Mouse (Mus musculus) splenic B cell, adult 2 months (primary cell): ENCODE data around the gene Eif4e.
"Not testable (repeated sequence)": the region's sequence is repeated elsewhere in the genome, so short reads cannot be mapped to it uniquely, and the experiment has no call there.

Experiments used
- DNase-seq: peaks from one replicate; pipeline ENCODE4 v3.0.0-alpha.2; 2011; ENCODE audit warnings: low read depth, low spot score
- H3K27me3 ChIP-seq: 2 replicates; pipeline ENCODE4 v1.6.1; 2012; ENCODE audit warnings: mild to moderate bottlenecking, low read length, moderate library complexity, mixed read lengths; ENCODE audit not compliant: control insufficient read depth, poor library complexity, insufficient read depth, severe bottlenecking
- H3K36me3 ChIP-seq: 2 replicates; pipeline ENCODE4 v1.6.1; 2012; ENCODE audit warnings: mild to moderate bottlenecking, low read length, moderate library complexity, mixed read lengths; ENCODE audit not compliant: control insufficient read depth, poor library complexity, insufficient read depth, severe bottlenecking

The Eif4e gene

DNA sequence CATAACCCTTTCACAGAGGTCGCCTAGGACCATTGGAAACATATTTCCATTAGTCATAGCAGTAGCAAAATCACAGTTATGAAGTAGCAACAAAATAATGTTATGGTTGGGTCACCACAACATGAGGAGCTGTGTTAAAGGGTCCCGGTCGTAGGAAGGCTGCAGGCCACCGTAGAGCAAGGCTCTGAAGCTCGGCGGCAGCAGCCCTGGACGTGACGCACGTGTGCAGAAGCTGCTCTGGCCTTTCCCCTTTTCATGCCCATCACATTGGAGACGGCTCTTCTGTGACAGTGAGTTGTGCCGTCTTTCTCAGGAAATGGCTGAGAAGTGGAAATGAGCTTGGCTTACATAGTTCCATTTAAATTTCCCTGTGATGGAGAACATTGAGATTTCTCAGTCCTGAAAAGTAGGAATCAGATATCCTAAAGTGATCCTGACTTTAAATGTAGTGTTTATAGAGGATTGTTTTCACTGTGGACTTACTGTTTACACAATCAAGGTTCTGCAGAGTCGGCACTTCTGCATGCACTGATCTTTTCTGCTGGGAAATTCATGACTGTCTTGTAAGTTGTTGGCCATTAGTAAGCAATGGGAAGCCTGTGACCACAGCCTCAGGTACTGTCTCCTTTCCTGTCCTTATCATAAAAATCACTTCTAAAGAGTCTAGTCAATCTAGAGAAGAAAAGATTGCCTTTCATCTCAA is 5.7 kb downstream of the Eif4e start:
- Histone ChIP-seq H3K36me3 (no peaks in the 10 kb centered on the region), H3K27me3 (no peaks in the 10 kb centered on the region)
- no peak for DNase-seq

DNA sequence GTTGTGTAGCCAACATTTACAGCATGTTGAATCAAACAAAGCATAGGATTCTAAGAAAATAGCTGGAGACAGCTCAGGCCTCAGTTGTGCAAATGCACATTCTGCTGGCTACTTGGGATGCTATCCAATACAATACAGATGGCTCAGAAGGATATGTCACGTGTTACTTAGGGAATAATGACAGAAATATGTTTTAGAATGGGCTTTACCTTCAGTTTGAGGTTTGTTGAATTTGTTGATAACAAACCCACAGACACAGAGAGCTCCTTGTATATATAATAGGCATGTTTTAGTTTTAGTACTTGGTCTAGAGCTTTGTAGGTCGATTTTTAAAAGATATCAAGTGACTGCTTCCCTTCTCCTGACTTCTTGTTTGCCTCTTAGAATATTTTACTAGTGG is 6.8 kb downstream of the Eif4e start:
- no peak for DNase-seq
- no peaks in the 10 kb centered on the region for H3K36me3 ChIP-seq
- H3K27me3 ChIP-seq, result no peaks in the 10 kb centered on the region

DNA sequence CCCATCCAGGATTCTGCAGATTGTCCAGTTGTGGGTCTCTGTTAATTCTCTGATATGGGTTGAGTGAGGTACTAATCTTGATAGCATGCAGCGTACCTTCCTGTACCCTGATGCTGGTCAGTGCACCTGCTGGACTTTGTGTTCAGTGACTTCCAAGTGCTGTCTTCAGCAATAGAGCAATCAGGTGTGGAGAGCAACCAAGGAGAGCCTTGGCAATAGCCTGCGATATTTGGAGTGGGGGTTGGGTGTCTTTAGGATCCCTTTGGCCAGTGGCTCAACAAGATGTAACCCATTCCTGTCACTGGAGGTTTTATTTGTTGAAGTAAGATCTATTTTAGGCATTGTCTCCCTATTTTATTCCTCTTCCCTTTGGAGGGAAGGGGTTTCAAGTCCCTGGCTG is 10.1 kb downstream of the Eif4e start:
- no peak for DNase-seq
- Histone ChIP-seq H3K27me3 (no peaks in the 10 kb centered on the region), H3K36me3 (no peaks in the 10 kb centered on the region)

DNA sequence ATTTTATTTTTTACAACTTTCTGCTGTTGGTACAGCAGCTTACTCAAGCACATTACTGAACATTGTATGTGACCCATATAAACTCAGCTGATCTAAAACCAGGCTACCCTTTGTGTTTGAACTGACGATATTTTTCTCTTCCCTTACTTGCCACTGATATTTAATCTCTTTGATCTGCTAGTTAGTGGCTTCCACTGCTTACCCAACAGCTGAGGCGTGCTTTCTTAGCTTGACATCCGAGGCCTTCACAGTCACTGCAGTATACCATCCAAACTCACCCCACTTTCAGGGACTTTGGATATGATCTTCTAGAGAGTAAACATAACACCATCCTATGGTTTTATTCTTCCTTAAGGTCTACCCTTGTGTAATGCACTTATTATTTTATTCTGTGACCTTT is 16.6 kb downstream of the Eif4e start:
- Histone ChIP-seq H3K36me3 (no peaks in the 10 kb centered on the region), H3K27me3 (no peaks in the 10 kb centered on the region)
- DNase-seq, result no peak

DNA sequence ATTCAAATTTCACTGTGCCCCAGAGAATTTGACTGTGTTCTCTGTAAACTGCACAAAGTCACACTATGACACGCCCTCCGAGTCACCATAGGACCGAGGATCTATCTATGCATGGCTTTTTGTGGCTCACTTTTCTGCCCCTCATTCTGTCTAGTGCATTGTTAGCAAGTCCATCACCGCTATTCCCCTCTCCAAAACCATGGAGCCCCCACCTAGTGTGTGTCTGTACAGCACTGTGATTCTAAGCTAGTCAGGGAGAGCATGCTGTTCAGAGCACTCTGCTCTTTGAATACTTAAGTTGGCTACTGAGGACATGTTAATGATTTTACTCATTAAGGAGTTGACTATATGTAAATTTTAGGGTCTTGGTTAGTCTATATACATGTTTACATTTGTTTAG is 18.1 kb downstream of the Eif4e start:
- Histone ChIP-seq H3K36me3 (0 out of 2 replicates have a peak, but pooled peaks cover 2% of the 10 kb centered on the region), H3K27me3 (no peaks in the 10 kb centered on the region)
- no peak for DNase-seq

DNA sequence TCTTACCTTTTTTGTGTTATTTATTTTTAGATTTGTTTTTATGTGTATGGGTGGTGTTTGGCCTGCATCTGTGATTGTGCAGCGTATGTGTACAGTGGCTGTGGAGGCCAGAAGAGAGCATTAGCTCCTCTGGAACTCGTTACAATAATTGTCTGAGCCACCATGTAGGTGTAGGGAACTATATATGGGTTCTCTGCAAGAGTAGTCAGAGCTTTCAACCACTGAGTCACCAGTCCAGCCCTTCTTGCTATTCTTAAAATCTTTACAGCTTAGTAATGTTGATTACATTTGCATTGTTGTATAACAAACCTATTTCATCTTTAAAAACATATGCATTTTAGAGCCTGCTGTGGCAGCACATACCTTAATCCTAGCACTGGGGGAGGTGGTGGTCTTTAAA is 20.7 kb downstream of the Eif4e start:
- H3K36me3 ChIP-seq, result peaks cover 11% of the 10 kb centered on the region
- DNase-seq, result no peak
- no peaks in the 10 kb centered on the region for H3K27me3 ChIP-seq

DNA sequence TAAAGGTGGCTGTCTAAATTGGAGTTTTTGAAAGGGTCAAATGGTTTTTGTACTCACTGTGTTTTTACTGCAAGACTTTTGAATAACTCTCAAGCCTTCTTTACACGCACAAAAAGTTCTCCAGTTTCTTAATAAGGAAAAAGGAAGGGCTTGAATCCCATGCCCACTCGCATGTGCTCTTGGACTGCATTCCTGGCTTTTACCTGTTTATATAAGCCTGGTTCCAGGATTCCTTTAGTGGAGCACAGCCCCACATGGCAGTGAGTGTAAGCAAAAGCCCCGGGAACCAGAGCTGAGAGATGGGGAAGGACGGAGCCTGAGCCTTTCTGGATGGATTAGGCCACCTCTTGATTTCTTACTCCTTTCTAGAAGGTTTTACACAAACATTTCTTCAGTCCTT is 23.1 kb downstream of the Eif4e start:
- no peak for DNase-seq
- Histone ChIP-seq H3K36me3 (peaks cover 11% of the 10 kb centered on the region), H3K27me3 (no peaks in the 10 kb centered on the region)

DNA sequence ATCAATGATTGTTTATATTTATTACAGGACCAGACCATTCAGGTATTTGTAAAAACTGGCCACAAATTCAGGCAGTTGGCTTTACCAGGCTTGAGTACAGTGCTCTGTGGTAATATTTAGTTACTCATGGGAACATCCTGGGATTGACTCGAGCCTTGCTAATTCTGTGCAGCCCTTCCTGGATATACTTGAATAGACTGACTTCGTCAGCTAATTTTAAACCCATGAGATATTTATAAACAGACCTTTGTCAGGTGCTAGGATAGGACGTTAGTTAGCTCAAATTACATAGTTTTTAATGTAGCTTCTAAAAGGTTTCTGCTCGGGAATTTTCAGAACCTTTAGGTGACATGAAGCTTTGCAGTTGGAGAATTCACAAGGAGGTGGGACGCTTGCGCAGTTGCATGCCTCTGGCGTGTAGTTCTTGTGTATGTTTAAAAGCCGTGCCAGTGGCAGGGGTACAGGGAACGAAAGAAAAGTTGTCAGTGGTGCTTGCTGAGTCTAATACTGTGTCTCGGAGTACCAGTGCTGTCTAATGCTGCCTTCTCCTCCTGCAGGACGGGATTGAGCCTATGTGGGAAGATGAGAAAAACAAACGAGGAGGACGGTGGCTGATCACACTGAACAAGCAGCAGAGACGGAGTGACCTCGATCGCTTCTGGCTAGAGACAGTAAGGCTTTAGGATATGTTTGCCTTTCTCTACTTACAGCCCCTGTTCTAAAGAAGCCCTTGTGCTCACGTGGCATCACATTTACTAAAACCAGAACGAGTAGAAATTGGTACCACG is 24.6 kb downstream of the Eif4e start:
- Histone ChIP-seq H3K36me3 (peaks cover 12% of the 10 kb centered on the region), H3K27me3 (no peaks in the 10 kb centered on the region)
- DNase-seq, result no peak

DNA sequence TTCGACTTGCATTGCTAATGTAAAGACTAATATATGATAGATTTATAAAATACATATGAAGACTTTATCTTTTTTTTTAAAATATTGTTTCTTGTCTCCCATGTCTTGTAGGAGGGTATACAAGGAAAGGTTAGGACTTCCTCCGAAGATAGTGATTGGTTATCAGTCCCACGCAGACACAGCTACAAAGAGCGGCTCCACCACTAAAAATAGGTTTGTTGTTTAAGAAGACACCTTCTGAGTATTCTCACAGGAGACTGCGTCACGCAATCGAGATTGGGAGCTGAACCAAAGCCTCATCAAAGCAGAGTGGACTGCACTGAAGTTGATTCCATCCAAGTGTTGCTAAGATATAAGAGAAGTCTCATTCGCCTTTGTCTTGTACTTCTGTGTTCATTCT is 29.3 kb downstream of the Eif4e start:
- not testable (repeated sequence) for H3K27me3 ChIP-seq, H3K36me3 ChIP-seq, DNase-seq

DNA sequence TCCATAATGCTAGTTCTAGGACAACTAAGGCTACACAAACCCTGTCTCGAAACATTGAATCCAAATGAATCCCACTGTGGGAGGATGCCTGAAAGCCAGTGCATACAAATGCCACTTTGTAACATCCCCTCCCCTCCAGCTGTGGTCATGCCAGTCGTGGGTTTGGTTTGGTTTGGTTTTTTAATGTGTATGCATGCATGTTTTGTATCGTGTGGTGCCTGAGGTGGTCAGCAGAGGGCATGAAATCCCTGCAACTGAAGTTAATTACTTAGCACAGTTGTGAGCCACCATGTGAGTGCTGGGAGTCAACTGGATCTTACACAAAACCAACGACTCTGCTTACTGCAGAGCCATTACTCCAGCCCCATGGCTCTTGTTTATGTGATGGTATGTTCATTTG is 32.5 kb downstream of the Eif4e start:
- DNase-seq, result peak; percentile 23
- Histone ChIP-seq H3K27me3 (no peaks in the 10 kb centered on the region), H3K36me3 (0 out of 2 replicates have a peak, but pooled peaks cover 2% of the 10 kb centered on the region)

DNA sequence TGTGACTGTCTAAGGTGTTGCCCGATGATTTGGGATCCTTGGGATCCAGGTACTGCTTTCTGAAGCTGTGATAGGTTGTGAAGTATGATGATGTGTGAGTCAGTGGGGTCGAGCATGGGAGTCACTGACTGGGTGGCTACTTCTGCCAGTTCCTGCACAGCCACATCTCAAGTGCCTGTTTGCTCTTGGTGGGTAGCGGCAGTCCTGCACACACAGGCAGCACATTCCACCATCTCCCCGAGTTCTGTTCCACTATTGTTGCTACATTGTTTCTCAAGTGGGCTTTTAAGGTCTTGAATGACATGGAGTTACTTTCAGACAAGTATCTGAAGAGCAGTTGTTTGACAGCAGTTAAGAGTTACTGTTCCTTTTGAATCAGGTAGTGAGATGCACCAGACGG is 34.3 kb downstream of the Eif4e start:
- no peak for DNase-seq
- H3K27me3 ChIP-seq, result no peaks in the 10 kb centered on the region
- H3K36me3 ChIP-seq, result no peaks in the 10 kb centered on the region

DNA sequence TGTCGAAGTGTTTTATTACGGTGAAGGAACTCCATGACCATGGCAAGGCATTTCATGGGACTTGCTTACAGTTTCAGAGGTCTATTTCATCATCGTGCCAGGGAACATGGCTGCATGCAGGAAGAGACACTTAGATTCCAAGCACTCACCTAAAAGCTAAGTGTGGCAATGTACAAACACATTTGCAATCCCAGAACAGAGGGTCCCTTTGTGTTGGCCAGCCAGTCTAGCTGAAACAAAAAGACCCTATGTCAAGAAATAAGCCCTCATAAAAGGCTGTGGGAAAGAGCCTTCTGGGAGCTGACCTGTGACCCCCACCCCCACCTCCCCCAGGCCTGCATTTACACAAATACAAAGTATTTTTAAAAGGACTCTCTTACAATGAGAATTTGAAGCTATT is 34.9 kb downstream of the Eif4e start:
- no peak for DNase-seq

DNA sequence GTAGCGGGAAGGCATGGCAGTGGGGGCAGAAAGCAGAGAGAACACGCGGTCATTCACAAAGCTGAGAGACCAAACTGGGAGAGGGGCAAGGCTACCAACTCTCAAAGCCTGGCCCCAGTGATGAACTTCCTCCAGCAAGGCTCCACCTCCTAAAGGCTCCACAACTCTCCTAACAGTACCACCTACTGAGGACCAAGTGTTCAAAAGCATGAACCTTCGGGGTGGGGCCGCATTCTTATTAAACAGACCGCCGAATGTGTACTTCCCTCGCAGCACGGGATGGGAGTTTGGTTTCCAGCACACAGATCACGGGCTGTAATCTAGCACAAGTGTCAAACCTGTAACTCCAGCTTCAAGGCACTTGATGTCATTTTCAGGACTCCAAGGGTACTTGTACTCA is 52.9 kb downstream of the Eif4e start:
- Histone ChIP-seq H3K36me3 (no peaks in the 10 kb centered on the region), H3K27me3 (no peaks in the 10 kb centered on the region)

More for the DNA sequence above, 34.9 kb downstream of the Eif4e start:
- no peaks in the 10 kb centered on the region for H3K36me3 ChIP-seq
- no peaks in the 10 kb centered on the region for H3K27me3 ChIP-seq

DNA sequence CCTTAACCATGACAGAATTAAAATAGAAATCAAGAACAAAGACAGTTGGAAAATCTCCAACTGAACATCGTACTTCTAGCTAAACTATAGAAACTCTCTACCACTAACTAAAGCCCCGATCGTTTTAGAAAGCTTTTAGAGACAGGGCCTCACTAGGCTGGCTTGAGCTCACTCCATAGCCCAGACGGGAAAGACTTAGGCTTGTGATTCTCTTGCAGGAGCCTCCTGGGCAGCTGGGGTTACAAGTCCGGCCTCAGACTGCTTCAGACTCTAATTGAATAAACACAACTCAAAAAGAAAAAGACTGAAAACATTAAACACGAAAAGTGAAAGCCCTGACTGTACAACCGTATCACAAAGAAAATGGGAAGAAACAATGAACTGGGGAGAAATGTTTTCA is 60.2 kb downstream of the Eif4e start:
- Histone ChIP-seq H3K36me3 (no peaks in the 10 kb centered on the region), H3K27me3 (no peaks in the 10 kb centered on the region)
- DNase-seq, result no peak

More for the DNA sequence above, 52.9 kb downstream of the Eif4e start:
- DNase-seq, result no peak

DNA sequence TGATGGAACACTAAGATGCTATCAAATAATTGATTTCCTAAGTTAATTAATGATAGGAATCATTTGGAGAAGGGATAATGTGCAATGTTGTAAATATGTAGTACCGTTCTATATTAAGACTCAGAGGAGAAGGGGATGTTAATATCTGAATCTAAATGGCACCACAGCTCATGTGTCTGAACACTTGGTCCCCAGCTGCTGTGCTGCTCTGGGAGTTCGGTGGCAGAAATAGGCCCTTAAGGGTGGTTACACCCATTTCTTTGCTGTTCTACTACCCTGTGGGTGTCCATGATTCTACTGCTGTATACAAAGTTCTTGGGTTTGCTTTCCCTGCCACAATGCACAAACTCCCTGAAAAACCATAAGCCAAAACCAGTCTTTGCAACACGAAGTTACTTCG is 61.2 kb downstream of the Eif4e start:
- H3K27me3 ChIP-seq, result no peaks in the 10 kb centered on the region
- no peaks in the 10 kb centered on the region for H3K36me3 ChIP-seq
- no peak for DNase-seq
